Mouse (Mus musculus) liver, adult (tissue): ENCODE results near the gene Nipsnap2.

Experiments used
- GATA4 ChIP-seq: IDR thresholded peaks from 2 replicates; pipeline ENCODE4 v1.6.1; 2014; ENCODE audit warnings: mild to moderate bottlenecking, low read length; ENCODE audit not compliant: insufficient replicate concordance

The Nipsnap2 gene

GRCm38 (mm10) chr5:129724834-129725773, at the start of gene Nipsnap2:
Gene Nipsnap2, plus strand, starts transcription at chr5:129725063.
- peak; percentile 80; the same call in 1 of the 2 replicates for TF ChIP-seq GATA4

- no peak for TF ChIP-seq GATA4
Measured at GRCm38 (mm10) chr5:129687621-129688020, 37.2 kb upstream of the Nipsnap2 start.

- TF ChIP-seq GATA4: peak; percentile 75
Measured at GRCm38 (mm10) chr5:129690528-129690927, 34.3 kb upstream of the Nipsnap2 start.

GRCm38 (mm10) chr5:129700506-129700905, 24.4 kb upstream of the Nipsnap2 start:
- no peak for TF ChIP-seq GATA4

- TF ChIP-seq GATA4: no peak
Measured at GRCm38 (mm10) chr5:129701706-129702105, 23.2 kb upstream of the Nipsnap2 start.

- TF ChIP-seq GATA4: peak; percentile 55; the same call in 1 of the 2 replicates
Measured at GRCm38 (mm10) chr5:129703368-129703767, 21.5 kb upstream of the Nipsnap2 start.

GRCm38 (mm10) chr5:129708412-129708811, 16.5 kb upstream of the Nipsnap2 start, which contains the start of gene Sept14:
Gene Sept14, minus strand, starts transcription at chr5:129708512.
- no peak for TF ChIP-seq GATA4

GRCm38 (mm10) chr5:129715326-129715861, 9.5 kb upstream of the Nipsnap2 start, which contains the start of gene Mrps17:
Gene Mrps17, plus strand, starts transcription at chr5:129715497.
- peak; percentile 99; the same call in 1 of the 2 replicates for TF ChIP-seq GATA4

GRCm38 (mm10) chr5:129717016-129717415, 7.8 kb upstream of the Nipsnap2 start:
- TF ChIP-seq GATA4: no peak

GRCm38 (mm10) chr5:129720176-129720575, 4.7 kb upstream of the Nipsnap2 start:
- no peak for TF ChIP-seq GATA4

GRCm38 (mm10) chr5:129724268-129724667, 595 bp upstream of the Nipsnap2 start:
- TF ChIP-seq GATA4: no peak

- no peak for TF ChIP-seq GATA4
Measured at GRCm38 (mm10) chr5:129725774-129726392, 1.0 kb downstream of the Nipsnap2 start.

GRCm38 (mm10) chr5:129726784-129727183, 1.9 kb downstream of the Nipsnap2 start:
- no peak for TF ChIP-seq GATA4

GRCm38 (mm10) chr5:129729286-129729685, 4.4 kb downstream of the Nipsnap2 start:
- TF ChIP-seq GATA4: peak; percentile 47; the same call in 1 of the 2 replicates

- peak; percentile 19; the same call in 1 of the 2 replicates for TF ChIP-seq GATA4
Measured at GRCm38 (mm10) chr5:129730344-129730743, 5.5 kb downstream of the Nipsnap2 start.
